Mouse (Mus musculus): ENCODE measurements around the gene Pdzrn3. TPM values are rescaled to one million over a fixed set of nuclear protein-coding genes. Genes with fewer than 3 reads are reported as not detected.

Pdzrn3 gene
- polyA plus RNA-seq, 1 experiment: 11.2 TPM

DNA sequence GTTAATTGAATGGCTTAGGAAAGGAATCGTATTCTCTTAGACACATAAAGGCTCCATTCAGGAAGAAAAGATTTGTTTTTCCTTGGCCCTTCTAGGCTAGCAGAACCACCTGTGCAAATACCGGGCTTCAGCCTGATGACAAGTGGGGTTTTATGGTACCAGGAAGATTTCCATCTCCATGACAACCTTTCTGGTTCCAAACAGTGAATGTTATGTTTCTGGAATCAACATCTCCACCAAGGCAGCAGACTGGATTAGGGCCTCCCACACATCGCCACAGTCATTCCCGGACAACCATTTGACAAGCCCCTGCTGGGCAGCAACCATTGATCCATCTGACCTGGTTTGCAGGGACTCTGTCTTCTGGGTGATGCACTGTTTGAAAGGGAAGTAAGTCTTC lies 114.2 kb downstream of the Pdzrn3 start:
- Histone ChIP-seq H3K4me3 (ENCODE audit: low read depth, low read length) (no peak overlapping the region), H3K4me1 (ENCODE audit: control insufficient read depth, insufficient read depth, insufficient read length, low read length) (no peaks in the 10 kb centered on the region), H3K27ac (ENCODE audit: insufficient read depth, low read depth, low read length) (no peak overlapping the region), H3K27me3 (ENCODE audit: control insufficient read depth, insufficient read depth, low read length) (no peaks in the 10 kb centered on the region), H3K36me3 (ENCODE audit: control insufficient read depth, insufficient read depth, low read length) (no peaks in the 10 kb centered on the region)
- 29% methylated on average over 4 of the region's 4 CpGs for WGBS
- no peak for TF ChIP-seq CTCF (IDR thresholded peaks at IDR 0.05; ENCODE audit: extremely low read depth, insufficient read length, insufficient replicate concordance, low read depth, low read length)

- no peak overlapping the region for H3K4me3 ChIP-seq (ENCODE audit: low read depth, low read length)
- no peak overlapping the region for H3K27ac ChIP-seq (ENCODE audit: insufficient read depth, low read depth, low read length)
- 7% methylated on average over 4 of the region's 4 CpGs for WGBS
- H3K27me3 ChIP-seq (ENCODE audit: control insufficient read depth, insufficient read depth, low read length): no peaks in the 10 kb centered on the region
- H3K36me3 ChIP-seq (ENCODE audit: control insufficient read depth, insufficient read depth, low read length): no peaks in the 10 kb centered on the region
- no peak for TF ChIP-seq CTCF (IDR thresholded peaks at IDR 0.05; ENCODE audit: extremely low read depth, insufficient read length, insufficient replicate concordance, low read depth, low read length)
- TF ChIP-seq POLR2A (IDR thresholded peaks at IDR 0.05; ENCODE audit: low read depth, low read length): no peak
- no peaks in the 10 kb centered on the region for H3K4me1 ChIP-seq (ENCODE audit: control insufficient read depth, insufficient read depth, insufficient read length, low read length)
Observed at GRCm38 (mm10) chr6:101261513-101261912, 116.2 kb downstream of the Pdzrn3 start.

- WGBS: 64% methylated on average over 5 of the region's 5 CpGs
- no peaks in the 10 kb centered on the region for H3K27me3 ChIP-seq (ENCODE audit: control insufficient read depth, insufficient read depth, low read length)
- H3K4me1 ChIP-seq (ENCODE audit: control insufficient read depth, insufficient read depth, insufficient read length, low read length): no peaks in the 10 kb centered on the region
- no peak overlapping the region for H3K27ac ChIP-seq (ENCODE audit: insufficient read depth, low read depth, low read length)
- no peak overlapping the region for H3K4me3 ChIP-seq (ENCODE audit: low read depth, low read length)
- H3K36me3 ChIP-seq (ENCODE audit: control insufficient read depth, insufficient read depth, low read length): no peaks in the 10 kb centered on the region
- TF ChIP-seq POLR2A (IDR thresholded peaks at IDR 0.05; ENCODE audit: low read depth, low read length) (no peak), CTCF (IDR thresholded peaks at IDR 0.05; ENCODE audit: extremely low read depth, insufficient read length, insufficient replicate concordance, low read depth, low read length) (no peak)
Observed at GRCm38 (mm10) chr6:101259411-101259810, 118.3 kb downstream of the Pdzrn3 start.

GRCm38 (mm10) chr6:101257418-101257817 lies 120.3 kb downstream of the Pdzrn3 start:
- no peaks in the 10 kb centered on the region for H3K36me3 ChIP-seq (ENCODE audit: control insufficient read depth, insufficient read depth, low read length)
- H3K27me3 ChIP-seq (ENCODE audit: control insufficient read depth, insufficient read depth, low read length): no peaks in the 10 kb centered on the region
- H3K27ac ChIP-seq (ENCODE audit: insufficient read depth, low read depth, low read length): no peak overlapping the region
- 69% methylated on average over 6 of the region's 6 CpGs for WGBS
- no peak overlapping the region for H3K4me3 ChIP-seq (ENCODE audit: low read depth, low read length)
- H3K4me1 ChIP-seq (ENCODE audit: control insufficient read depth, insufficient read depth, insufficient read length, low read length): no peaks in the 10 kb centered on the region
- TF ChIP-seq POLR2A (IDR thresholded peaks at IDR 0.05; ENCODE audit: low read depth, low read length): no peak

DNA sequence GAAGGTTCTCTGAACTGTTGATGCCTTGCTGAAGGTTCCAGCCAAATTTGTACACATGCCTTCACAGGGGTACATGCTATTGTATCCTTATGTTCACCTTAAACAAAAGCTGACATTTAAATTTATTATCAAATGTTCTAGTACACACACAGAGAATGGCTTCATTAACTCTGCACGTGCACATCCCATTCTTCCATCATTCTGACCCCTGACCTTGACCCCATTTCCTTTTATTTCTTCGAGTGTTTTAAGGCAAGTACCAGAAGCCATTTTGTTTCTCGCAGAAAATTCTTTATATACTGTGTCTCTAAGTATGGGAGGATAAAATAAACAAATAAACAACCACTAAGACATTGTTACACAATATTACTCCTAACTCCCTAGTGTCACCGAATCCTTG lies 123.0 kb downstream of the Pdzrn3 start:
- Histone ChIP-seq H3K27ac (ENCODE audit: insufficient read depth, low read depth, low read length) (no peak overlapping the region), H3K4me3 (ENCODE audit: low read depth, low read length) (no peak overlapping the region), H3K4me1 (ENCODE audit: control insufficient read depth, insufficient read depth, insufficient read length, low read length) (0 out of 2 replicates have a peak, but pooled peaks cover 3% of the 10 kb centered on the region), H3K27me3 (ENCODE audit: control insufficient read depth, insufficient read depth, low read length) (no peaks in the 10 kb centered on the region), H3K36me3 (ENCODE audit: control insufficient read depth, insufficient read depth, low read length) (no peaks in the 10 kb centered on the region)
- 66% methylated on average over 4 of the region's 4 CpGs for WGBS
- TF ChIP-seq POLR2A (IDR thresholded peaks at IDR 0.05; ENCODE audit: low read depth, low read length): no peak
- TF ChIP-seq CTCF (IDR thresholded peaks at IDR 0.05; ENCODE audit: extremely low read depth, insufficient read length, insufficient replicate concordance, low read depth, low read length): no peak

- 75% methylated on average over 12 of the region's 12 CpGs for WGBS
- H3K27ac ChIP-seq (ENCODE audit: insufficient read depth, low read depth, low read length): no peak overlapping the region
- 0 out of 2 replicates have a peak, but pooled peaks cover 3% of the 10 kb centered on the region for H3K4me1 ChIP-seq (ENCODE audit: control insufficient read depth, insufficient read depth, insufficient read length, low read length)
- no peaks in the 10 kb centered on the region for H3K27me3 ChIP-seq (ENCODE audit: control insufficient read depth, insufficient read depth, low read length)
- no peak for TF ChIP-seq POLR2A (IDR thresholded peaks at IDR 0.05; ENCODE audit: low read depth, low read length)
- TF ChIP-seq CTCF (IDR thresholded peaks at IDR 0.05; ENCODE audit: extremely low read depth, insufficient read length, insufficient replicate concordance, low read depth, low read length): no peak
- no peaks in the 10 kb centered on the region for H3K36me3 ChIP-seq (ENCODE audit: control insufficient read depth, insufficient read depth, low read length)
- no peak overlapping the region for H3K4me3 ChIP-seq (ENCODE audit: low read depth, low read length)
Observed at GRCm38 (mm10) chr6:101251916-101252603, 125.6 kb downstream of the Pdzrn3 start.

DNA sequence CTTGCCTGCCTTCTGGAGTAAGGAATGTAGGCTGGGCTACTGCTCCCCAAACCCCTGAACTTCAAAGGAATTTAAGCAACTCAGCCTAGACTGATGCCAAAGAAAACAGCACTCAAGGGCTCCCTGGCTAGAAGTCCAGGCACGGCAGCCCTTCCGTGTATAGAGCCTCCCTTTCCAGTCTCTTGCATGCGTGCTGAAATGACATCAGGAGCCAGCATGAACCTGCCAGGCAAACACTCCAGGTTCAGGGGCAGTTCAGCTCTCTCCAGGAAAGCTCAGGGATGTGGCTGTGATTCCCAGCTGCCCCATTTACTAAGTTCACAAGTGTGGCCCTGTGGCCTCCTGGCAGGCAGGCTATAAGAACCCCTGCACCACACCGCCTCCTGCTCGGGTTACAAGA lies 126.5 kb downstream of the Pdzrn3 start:
- 73% methylated on average over 5 of the region's 5 CpGs for WGBS
- TF ChIP-seq CTCF (IDR thresholded peaks at IDR 0.05; ENCODE audit: extremely low read depth, insufficient read length, insufficient replicate concordance, low read depth, low read length) (no peak), POLR2A (IDR thresholded peaks at IDR 0.05; ENCODE audit: low read depth, low read length) (no peak)
- no peak overlapping the region for H3K4me3 ChIP-seq (ENCODE audit: low read depth, low read length)
- 0 out of 2 replicates have a peak, but pooled peaks cover 3% of the 10 kb centered on the region for H3K4me1 ChIP-seq (ENCODE audit: control insufficient read depth, insufficient read depth, insufficient read length, low read length)
- H3K27me3 ChIP-seq (ENCODE audit: control insufficient read depth, insufficient read depth, low read length): no peaks in the 10 kb centered on the region
- H3K36me3 ChIP-seq (ENCODE audit: control insufficient read depth, insufficient read depth, low read length): no peaks in the 10 kb centered on the region
- H3K27ac ChIP-seq (ENCODE audit: insufficient read depth, low read depth, low read length): no peak overlapping the region

All from small intestine, adult 2 months (tissue).